ENCODE assay signal across 19 mouse cellular contexts in genomic region chr14:61611766-61612165, GRCm38 (mm10). TPM values are rescaled to one million over a fixed set of nuclear protein-coding genes. Genes with fewer than 3 reads are reported as not detected.
DNase-seq lines count a peak whose midpoint lies in the region; TF ChIP-seq lines count a peak whose summit lies in the region.
"Had no signal": no experiment of that assay in that cellular context is flagged by ENCODE, and none has a peak within 500 bp of the region (broad histone marks: within the 10 kb centered on the region; RNA-seq: fewer than 3 reads in every experiment).

No protein-coding gene starts in this region.

- peak overlapping the region; percentile 74 for H3K27ac ChIP-seq in kidney, adult 2 months (ENCODE audit: insufficient read depth, low read depth, low read length)
- no peak overlapping the region for H3K27ac ChIP-seq in layer of hippocampus, adult 2 months
- H3K27ac ChIP-seq: embryonic facial prominence, embryonic 15.5 days; forebrain, embryonic 15.5 days; heart, embryonic 13.5 days; hindbrain, embryonic 15.5 days had no signal

- 59% methylated on average over 5 of the region's 5 CpGs for WGBS in kidney, adult 2 months

- no peak overlapping the region for H3K4me3 ChIP-seq in kidney, adult 2 months (ENCODE audit: insufficient read depth, low read depth, low read length)
- no peak overlapping the region for H3K4me3 ChIP-seq in layer of hippocampus, adult 2 months
- H3K4me3 ChIP-seq: embryonic facial prominence, embryonic 15.5 days; forebrain, embryonic 15.5 days; heart, embryonic 13.5 days; hindbrain, embryonic 15.5 days had no signal

- TF ChIP-seq POLR2A in kidney, adult 2 months (IDR thresholded peaks at IDR 0.05; ENCODE audit: low read depth, low read length): no peak

- H3K4me1 ChIP-seq in kidney, adult 2 months (ENCODE audit: control insufficient read depth, insufficient read depth, low read length): peaks cover 5% of the 10 kb centered on the region; the same call in 1 of the 2 replicates
- H3K4me1 ChIP-seq: embryonic facial prominence, embryonic 15.5 days; heart, embryonic 13.5 days; hindbrain, embryonic 15.5 days had no signal

- no peak for TF ChIP-seq CTCF in kidney, adult 2 months (conservative IDR thresholded peaks at IDR 0.05; ENCODE audit: insufficient read depth, insufficient read length, low read depth, low read length)
- TF ChIP-seq CTCF in layer of hippocampus, adult 2 months (conservative IDR thresholded peaks at IDR 0.05): no peak

- no peaks in the 10 kb centered on the region for H3K36me3 ChIP-seq in kidney, adult 2 months (ENCODE audit: control insufficient read depth, insufficient read depth, low read length)

- DNase-seq in kidney, adult 2 months: peak; percentile 91
- peak; percentile 92 for DNase-seq in kidney, adult 9 months
- peak; percentile 48 for DNase-seq in kidney, postnatal 10 days
- DNase-seq in kidney, postnatal 4 days: peak; percentile 10 to 30
- DNase-seq in MN1 (ENCODE audit: low spot score): no peak
- no peak for DNase-seq in layer of hippocampus, adult 2 months (ENCODE audit: low spot score in 2 of 2)
- no peak for DNase-seq in left cerebral cortex, adult 9 months (ENCODE audit: low spot score in 2 of 2)
- DNase-seq: adrenal gland, postnatal 10 days; cerebellum, adult 11 months; cerebellum, adult 8-10 months; cerebellum, postnatal 14 days; embryo, embryonic 11 days; gastrocnemius, postnatal 14 days; heart, postnatal 36 days had no signal

- no peaks in the 10 kb centered on the region for H3K27me3 ChIP-seq in kidney, adult 2 months (replicated peaks; ENCODE audit: control insufficient read depth, insufficient read depth, low read length)
- H3K27me3 ChIP-seq: embryonic facial prominence, embryonic 15.5 days; forebrain, embryonic 15.5 days; heart, embryonic 13.5 days; hindbrain, embryonic 15.5 days had no signal

RNA-seq across cellular contexts. Expression of gene Kcnrg, which starts 4.5 kb away (rescaled TPM):
- polyA plus RNA-seq in kidney, adult 2 months (2012; rRNA removed): 0.09 and 0.12 TPM in 2 replicates
- 1 to 10 TPM; 1.0 to 1.1 TPM for total RNA-seq in layer of hippocampus, adult 2 months (2021)
- total RNA-seq: heart, postnatal 36 days had no signal
- polyA plus RNA-seq: G1E had no signal

RNA-seq across cellular contexts. Expression of gene Trim13, which starts 13.7 kb away (rescaled TPM):
- 5.0 and 5.3 TPM in 2 replicates for polyA plus RNA-seq in kidney, adult 2 months (2012; rRNA removed)
- 10 to 100 TPM; 11.4 to 12.4 TPM for total RNA-seq in layer of hippocampus, adult 2 months (2021)

RNA-seq across cellular contexts. Expression of gene Spryd7, which starts 55.1 kb away (rescaled TPM):
- 9.5 and 9.7 TPM in 2 replicates for polyA plus RNA-seq in kidney, adult 2 months (2012; rRNA removed)
- 10 to 100 TPM; 46.1 to 46.8 TPM for total RNA-seq in layer of hippocampus, adult 2 months (2021)

Comparison
In these comparisons a context has a peak if more than half of its experiments do, and no peak if none do; other contexts are left out.
1. DNase-seq: peak in kidney, adult 2 months (single experiment), kidney, adult 9 months (single experiment), kidney, postnatal 10 days (single experiment) and kidney, postnatal 4 days (2 of 2); none in MN1 (single experiment), layer of hippocampus, adult 2 months (0 of 2) and left cerebral cortex, adult 9 months (0 of 2).